Mouse (Mus musculus) cerebellum, adult 2 months (tissue): ENCODE measurements around the gene Edc3. TPM values are rescaled to one million over a fixed set of nuclear protein-coding genes. Genes with fewer than 3 reads are reported as not detected.

ENCODE experiments used
- DNase-seq, 2 experiments: peaks; one replicate each; pipeline ENCODE4 v3.0.0; 2021
- H3K27ac ChIP-seq: fragments of 200-500 bp; 2 replicates; pipeline ENCODE4 v1.5.1; 2012; ENCODE audit warnings: low read length, control low read depth, inconsistent platforms; ENCODE audit not compliant: insufficient read depth
- H3K27me3 ChIP-seq: fragments of 200-500 bp; 2 replicates; pipeline ENCODE4 v1.6.1; 2012; ENCODE audit warnings: inconsistent platforms, mild to moderate bottlenecking, low read length, moderate library complexity; ENCODE audit not compliant: control insufficient read depth, insufficient read depth
- H3K4me1 ChIP-seq: fragments of 200-500 bp; 2 replicates; pipeline ENCODE4 v1.6.1; 2011; ENCODE audit warnings: low read length; ENCODE audit not compliant: control insufficient read depth, insufficient read depth
- H3K4me3 ChIP-seq: fragments of 200-500 bp; replicated peaks from 2 replicates; pipeline ENCODE3; 2011; ENCODE audit warnings: mild to moderate bottlenecking, low read depth, low read length, control low read depth; ENCODE audit not compliant: insufficient read depth
- CTCF ChIP-seq: fragments of 200-500 bp; IDR thresholded peaks from 2 replicates; pipeline ENCODE4 v1.5.1; 2011; ENCODE audit warnings: low read depth, mild to moderate bottlenecking, control low read depth, low read length, moderate library complexity, borderline replicate concordance; ENCODE audit not compliant: insufficient read depth
- POLR2A ChIP-seq: fragments of 200-500 bp; IDR thresholded peaks from 2 replicates; pipeline ENCODE4 v1.6.1; 2011; ENCODE audit warnings: low read length, control low read depth, borderline replicate concordance; ENCODE audit not compliant: insufficient read depth
- WGBS: fragments of 180-500 bp; shearing (Covaris S2); methylation state at CpG from one replicate; pipeline ENCODE4 v1.1.7; 2018; 5-methylcytosine and 5-hydroxymethylcytosine counted together
- polyA plus RNA-seq: library from polyadenylated mRNA; depleted of rRNA; stranded (reverse); fragments of >200 nt; gene quantifications from 2 replicates; pipeline ENCODE4 v1.2.3, GENCODE M21; 2012; rRNA removed

Edc3 gene
- 16.1 TPM in 2 replicates for polyA plus RNA-seq

DNA sequence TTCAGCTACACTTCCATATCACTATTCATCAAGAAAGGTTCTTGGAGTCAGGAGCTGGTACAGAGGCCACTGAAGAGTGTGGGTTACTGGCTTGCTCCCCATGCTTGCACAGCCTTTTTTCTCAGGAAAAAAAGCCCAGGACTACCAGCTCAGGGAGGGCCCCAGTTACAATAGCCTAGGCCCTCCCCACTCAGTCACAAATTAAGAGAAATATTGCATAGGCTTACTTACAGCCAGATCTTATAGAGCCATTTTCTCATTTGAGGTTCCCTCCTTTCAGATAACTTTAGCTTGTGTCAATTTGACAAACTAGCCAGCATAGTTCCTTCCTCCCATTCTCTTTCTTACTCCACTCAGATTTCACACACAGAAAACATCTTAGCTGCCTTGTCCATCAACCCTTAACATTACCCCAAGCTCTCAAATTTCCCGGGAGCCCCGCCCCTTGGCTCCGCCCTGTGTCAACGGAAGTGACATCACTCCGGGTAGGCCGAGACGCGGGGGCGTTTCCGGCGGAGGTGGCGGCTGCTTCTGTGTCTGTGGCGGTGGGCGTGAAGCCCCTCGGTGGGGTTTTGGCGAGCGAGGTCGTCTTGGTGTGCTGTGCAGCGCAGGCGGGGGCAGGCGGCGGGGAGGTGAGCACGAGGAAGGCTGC lies at the start of gene Edc3:
Gene Edc3, plus strand, starts transcription at position 473 of the 652 bp plus-strand sequence.
- Histone ChIP-seq H3K27me3 (no peaks in the 10 kb centered on the region), H3K27ac (peak within 1 kb of the TSS; percentile 85), H3K4me3 (peak within 1 kb of the TSS; percentile 70), H3K4me1 (no peaks in the 10 kb centered on the region)
- WGBS = under 1% methylated on average over 23 of the region's 23 CpGs
- DNase-seq = peak; percentile 84
- TF ChIP-seq CTCF (no peak), POLR2A (peak; percentile 77; the same call in 1 of the 2 replicates)

GRCm38 (mm10) chr9:57658970-57659369 lies 49.4 kb upstream of the Edc3 start:
- H3K4me1 ChIP-seq = peaks cover 4% of the 10 kb centered on the region
- TF ChIP-seq CTCF (no peak), POLR2A (no peak)
- H3K4me3 ChIP-seq = no peak overlapping the region
- DNase-seq = no peak
- WGBS = 88% methylated on average over 4 of the region's 4 CpGs
- H3K27ac ChIP-seq = no peak overlapping the region
- no peaks in the 10 kb centered on the region for H3K27me3 ChIP-seq

- DNase-seq = peak; percentile 74 to 79
- no peak overlapping the region for H3K27ac ChIP-seq
- no peaks in the 10 kb centered on the region for H3K27me3 ChIP-seq
- WGBS = 26% methylated on average over 4 of the region's 4 CpGs
- H3K4me1 ChIP-seq = peaks cover 4% of the 10 kb centered on the region
- H3K4me3 ChIP-seq = no peak overlapping the region
- TF ChIP-seq POLR2A (no peak), CTCF (peak; percentile 98)
Observed at GRCm38 (mm10) chr9:57659774-57660173, 48.6 kb upstream of the Edc3 start.

DNA sequence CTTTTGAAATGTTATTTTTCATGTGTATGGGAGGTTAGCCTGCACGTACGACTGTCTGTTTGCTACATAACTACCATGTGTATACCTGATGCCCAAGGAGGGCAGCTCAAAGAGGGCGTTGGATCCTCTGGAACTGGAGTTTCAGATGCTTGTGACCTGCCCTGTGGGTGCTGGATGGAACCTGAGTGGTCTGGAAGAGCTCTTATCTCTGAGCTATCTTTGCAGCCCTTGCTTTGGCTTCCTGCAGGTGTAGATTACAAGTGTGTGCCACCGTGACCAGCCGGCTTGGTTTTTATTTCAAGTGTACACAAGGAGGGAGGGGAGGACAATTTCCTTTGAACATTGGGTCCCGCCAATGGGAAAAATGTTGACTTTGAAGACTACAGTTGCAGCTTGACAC lies 47.8 kb upstream of the Edc3 start:
- 90% methylated on average over 6 of the region's 6 CpGs for WGBS
- H3K4me3 ChIP-seq = no peak overlapping the region
- no peak for TF ChIP-seq CTCF
- no peak for TF ChIP-seq POLR2A
- H3K27me3 ChIP-seq = no peaks in the 10 kb centered on the region
- H3K4me1 ChIP-seq = peaks cover 4% of the 10 kb centered on the region
- DNase-seq = no peak
- H3K27ac ChIP-seq = no peak overlapping the region

DNA sequence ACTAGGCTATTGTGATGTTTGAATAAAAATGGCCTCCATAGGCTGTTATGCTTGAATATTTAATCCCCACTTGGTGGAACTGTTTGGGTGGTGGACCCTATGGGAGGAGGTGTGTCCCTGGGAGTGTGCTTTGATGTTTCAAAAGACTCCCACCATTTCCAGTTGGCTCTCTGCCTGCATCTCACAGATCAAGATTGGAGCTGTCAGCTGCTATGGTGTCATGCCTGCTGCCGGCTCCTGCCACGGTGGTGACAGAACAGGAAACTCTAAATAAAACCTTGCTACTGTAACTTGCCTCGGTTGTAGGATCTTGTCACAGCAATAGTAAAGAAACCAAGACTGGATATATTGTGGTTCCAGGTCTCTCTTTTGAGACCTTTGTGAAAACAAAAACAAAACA lies 46.8 kb upstream of the Edc3 start:
- WGBS = 45% methylated on average over 3 of the region's 3 CpGs
- H3K4me3 ChIP-seq = no peak overlapping the region
- no peaks in the 10 kb centered on the region for H3K4me1 ChIP-seq
- TF ChIP-seq POLR2A (no peak), CTCF (no peak)
- DNase-seq = no peak
- no peaks in the 10 kb centered on the region for H3K27me3 ChIP-seq
- H3K27ac ChIP-seq = no peak overlapping the region

DNA sequence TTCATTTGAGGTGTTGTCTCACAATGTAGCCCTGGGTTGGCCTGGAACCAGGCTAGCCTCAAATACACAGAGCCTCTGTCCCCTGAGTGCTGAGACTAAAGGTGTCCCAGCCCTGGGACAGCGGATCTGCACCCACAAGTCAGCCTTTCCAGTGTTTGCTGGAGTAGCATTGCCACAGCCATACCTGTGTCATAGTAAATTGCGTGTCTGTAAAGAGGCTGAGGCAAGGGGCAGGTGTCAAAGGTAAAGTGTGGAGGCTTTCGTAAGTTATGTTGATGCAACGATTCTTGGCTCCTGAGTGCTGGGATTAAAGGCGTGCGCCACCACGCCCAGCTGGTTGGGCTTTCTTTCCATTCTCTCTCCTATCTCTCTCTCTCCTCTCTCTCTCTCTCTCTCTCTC lies 43.7 kb upstream of the Edc3 start:
- Histone ChIP-seq H3K4me1 (no peaks in the 10 kb centered on the region), H3K27ac (no peak overlapping the region), H3K4me3 (no peak overlapping the region), H3K27me3 (no peaks in the 10 kb centered on the region)
- WGBS = 72% methylated on average over 7 of the region's 7 CpGs
- no peak for DNase-seq
- no peak for TF ChIP-seq CTCF
- TF ChIP-seq POLR2A = no peak

DNA sequence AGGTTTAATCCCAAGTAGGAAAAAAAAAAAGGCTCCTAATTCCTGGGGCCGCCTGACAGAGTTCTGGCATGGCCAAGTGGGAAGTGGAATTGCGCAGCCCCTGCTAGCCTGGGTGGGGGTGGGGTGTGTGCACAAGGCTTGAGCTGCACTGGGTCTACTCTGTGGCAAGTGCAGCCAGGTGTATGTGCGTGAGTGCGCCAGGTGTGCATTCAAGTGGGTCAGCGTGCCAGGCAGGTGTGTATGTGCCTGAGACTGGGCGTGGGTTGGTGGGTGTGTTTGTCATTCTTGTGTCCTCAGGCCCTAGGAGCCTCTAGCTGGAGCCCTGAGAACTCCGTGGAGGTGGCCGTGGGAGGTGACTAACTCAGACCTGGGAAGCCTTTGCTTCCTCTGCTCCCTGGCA lies 41.8 kb upstream of the Edc3 start:
- WGBS = 91% methylated on average over 8 of the region's 8 CpGs
- H3K27me3 ChIP-seq = no peaks in the 10 kb centered on the region
- H3K27ac ChIP-seq = no peak overlapping the region
- H3K4me3 ChIP-seq = no peak overlapping the region
- no peaks in the 10 kb centered on the region for H3K4me1 ChIP-seq
- no peak for DNase-seq
- TF ChIP-seq POLR2A (no peak), CTCF (no peak)

DNA sequence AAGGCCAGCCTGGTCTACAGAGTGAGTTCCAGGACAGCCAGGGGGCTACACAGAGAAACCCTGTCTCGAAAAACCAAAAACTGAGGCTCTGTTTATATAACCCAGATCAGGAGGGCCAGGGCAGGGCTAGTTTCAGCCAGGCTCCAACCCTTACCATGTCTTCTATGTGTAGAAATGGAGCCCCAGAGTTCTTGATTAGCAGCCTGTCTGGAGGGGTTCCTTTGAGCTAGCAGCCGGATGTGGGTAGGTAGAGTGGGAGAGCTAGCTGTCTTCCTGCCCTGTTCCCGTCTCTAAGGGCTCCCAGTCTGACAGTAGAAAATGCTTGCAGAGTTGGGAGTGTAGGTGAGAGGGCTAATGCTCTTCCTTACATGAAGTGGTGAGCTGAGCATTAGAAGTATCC lies 41.2 kb upstream of the Edc3 start:
- 84% methylated on average over 3 of the region's 3 CpGs for WGBS
- Histone ChIP-seq H3K27me3 (no peaks in the 10 kb centered on the region), H3K27ac (no peak overlapping the region), H3K4me3 (no peak overlapping the region), H3K4me1 (no peaks in the 10 kb centered on the region)
- DNase-seq = no peak
- TF ChIP-seq CTCF = no peak
- TF ChIP-seq POLR2A = no peak
